Mouse (Mus musculus): ENCODE measurements around the gene Zswim1. TPM values are rescaled to one million over a fixed set of nuclear protein-coding genes. Genes with fewer than 3 reads are reported as not detected.

The Zswim1 gene
- polyA plus RNA-seq, 2 experiments = 2.0 to 4.6 TPM

DNA sequence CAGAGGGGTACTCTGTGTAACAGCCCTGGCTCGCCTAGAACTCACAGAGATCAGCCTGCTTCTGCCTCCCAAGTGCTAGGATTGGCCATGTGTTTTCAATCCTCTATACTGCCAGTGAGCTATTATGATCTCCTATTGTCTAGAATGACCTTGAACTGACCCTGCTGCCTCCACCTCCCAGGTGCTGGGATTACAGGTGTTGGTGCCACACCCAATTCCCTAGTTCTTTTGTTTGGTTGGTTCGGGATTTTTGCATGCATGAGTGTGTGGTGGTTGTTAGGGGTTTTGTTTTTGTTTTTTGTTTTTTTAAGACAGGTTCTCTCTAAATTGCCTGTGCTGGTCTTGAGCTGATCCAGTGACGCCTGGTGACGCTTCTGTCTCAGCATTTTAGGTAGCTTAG is 1.5 kb downstream of the Zswim1 start:
- H3K27ac ChIP-seq = no peak overlapping the region
- H3K9me3 ChIP-seq (ENCODE audit: control insufficient read depth, low read length) = no peaks in the 10 kb centered on the region
- no peak overlapping the region for H3K4me3 ChIP-seq (ENCODE audit: insufficient read depth in 1 of 2, low read depth in 2 of 2, low read length in 2 of 2)
- no peaks in the 10 kb centered on the region for H3K27me3 ChIP-seq (ENCODE audit: control insufficient read depth, insufficient read depth, low read length)
- peaks cover 5 to 8% of the 10 kb centered on the region in 2 experiments for H3K4me1 ChIP-seq (replicated peaks; ENCODE audit: control insufficient read depth in 2 of 2, insufficient read depth in 2 of 2, low read length in 1 of 2)
- TF ChIP-seq CTCF (IDR thresholded peaks at IDR 0.05; ENCODE audit: low read depth) = no peak
- TF ChIP-seq EP300 (IDR thresholded peaks at IDR 0.05; ENCODE audit: low read depth) = no peak
- no peak for DNase-seq (ENCODE audit: low read depth in 3 of 3, low spot score in 3 of 3)
- WGBS (ENCODE audit: insufficient replicate concordance) = 71% methylated on average over 4 of the region's 4 CpGs
- H3K4me2 ChIP-seq (ENCODE audit: low read depth) = peak overlapping the region; percentile 68
- H3K9ac ChIP-seq (replicated peaks) = peak overlapping the region; percentile 27; the same call in 1 of the 2 replicates
- no peak for ATAC-seq (ENCODE audit: insufficient read depth)
- H3K36me3 ChIP-seq (replicated peaks; ENCODE audit: control insufficient read depth, insufficient read depth, low read depth) = peaks cover 7% of the 10 kb centered on the region

DNA sequence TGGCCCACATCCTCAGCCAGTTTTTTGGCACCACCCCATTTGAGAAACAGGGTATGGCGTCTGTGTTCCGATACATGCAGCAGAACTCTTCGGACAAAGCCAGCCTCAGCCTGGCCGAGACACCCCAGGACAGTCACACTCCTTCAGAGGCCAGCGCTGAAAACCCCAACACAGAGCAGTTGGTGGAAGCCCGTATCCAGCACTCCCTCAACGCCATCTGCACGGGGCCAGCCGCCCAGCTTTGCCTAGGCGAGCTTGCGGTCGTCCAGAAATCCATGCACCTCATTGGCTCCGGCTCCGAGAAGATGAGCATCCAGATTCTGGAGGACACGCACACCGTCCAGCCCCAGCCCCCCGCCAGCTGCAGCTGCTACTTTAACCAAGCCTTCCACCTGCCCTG is 3.0 kb downstream of the Zswim1 start:
- DNase-seq (ENCODE audit: low read depth in 3 of 3, low spot score in 3 of 3) (no peak), ATAC-seq (ENCODE audit: insufficient read depth) (no peak)
- no peaks in the 10 kb centered on the region for H3K9me3 ChIP-seq (ENCODE audit: control insufficient read depth, low read length)
- H3K27me3 ChIP-seq (ENCODE audit: control insufficient read depth, insufficient read depth, low read length) = no peaks in the 10 kb centered on the region
- H3K4me1 ChIP-seq (replicated peaks; ENCODE audit: control insufficient read depth in 2 of 2, insufficient read depth in 2 of 2, low read length in 1 of 2) = peaks cover 5 to 8% of the 10 kb centered on the region in 2 experiments
- WGBS (ENCODE audit: insufficient replicate concordance) = 90% methylated on average over 17 of the region's 17 CpGs
- H3K36me3 ChIP-seq (replicated peaks; ENCODE audit: control insufficient read depth, insufficient read depth, low read depth) = peaks cover 7% of the 10 kb centered on the region
- no peak overlapping the region for H3K4me3 ChIP-seq (ENCODE audit: insufficient read depth in 1 of 2, low read depth in 2 of 2, low read length in 2 of 2)
- H3K4me2 ChIP-seq (ENCODE audit: low read depth) = no peak overlapping the region
- TF ChIP-seq EP300 (IDR thresholded peaks at IDR 0.05; ENCODE audit: low read depth) = no peak
- TF ChIP-seq CTCF (IDR thresholded peaks at IDR 0.05; ENCODE audit: low read depth) = no peak
- H3K9ac ChIP-seq (replicated peaks) = no peak overlapping the region
- H3K27ac ChIP-seq = no peak overlapping the region

DNA sequence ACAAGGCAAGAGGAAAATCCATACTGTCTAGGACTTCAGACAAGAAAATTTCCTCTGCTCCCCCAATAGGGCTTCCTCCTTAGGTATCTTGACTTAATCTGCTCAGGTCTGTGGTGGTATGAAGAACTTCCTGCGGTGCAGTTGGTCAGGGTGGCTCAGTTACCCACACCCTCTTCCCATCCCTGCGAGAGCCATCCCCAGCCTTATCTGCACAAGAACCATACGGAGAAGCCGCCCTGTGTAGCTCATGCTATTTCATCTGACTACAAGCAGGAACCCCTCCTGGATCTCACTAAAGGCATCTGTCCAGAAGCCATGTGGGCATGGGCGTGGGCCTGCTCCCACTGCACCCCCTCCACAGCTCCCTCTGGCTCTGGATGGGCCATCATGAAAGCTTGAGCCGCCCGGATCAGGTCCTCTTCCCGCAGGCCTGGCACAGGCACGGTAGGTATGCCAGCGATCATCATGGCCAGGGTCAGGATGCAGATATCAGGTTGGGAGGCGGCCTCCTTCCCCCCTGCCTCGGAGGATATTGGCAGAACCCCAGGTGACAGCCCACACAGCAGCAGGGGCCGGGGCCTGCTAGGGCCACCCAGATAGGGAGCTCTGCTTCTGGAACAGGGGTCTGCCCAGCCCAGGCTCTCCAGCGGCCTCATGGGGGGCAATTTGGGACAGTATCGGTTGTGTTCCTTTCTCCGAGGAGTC is 4.8 kb downstream of the Zswim1 start:
- no peak overlapping the region for H3K9ac ChIP-seq (replicated peaks)
- no peak overlapping the region for H3K4me3 ChIP-seq (ENCODE audit: insufficient read depth in 1 of 2, low read depth in 2 of 2, low read length in 2 of 2)
- H3K4me1 ChIP-seq (replicated peaks; ENCODE audit: control insufficient read depth in 2 of 2, insufficient read depth in 2 of 2, low read length in 1 of 2) = peaks cover 2 to 5% of the 10 kb centered on the region in 2 experiments
- H3K36me3 ChIP-seq (replicated peaks; ENCODE audit: control insufficient read depth, insufficient read depth, low read depth) = peaks cover 5% of the 10 kb centered on the region
- no peak for DNase-seq (ENCODE audit: low read depth in 3 of 3, low spot score in 3 of 3)
- TF ChIP-seq EP300 (IDR thresholded peaks at IDR 0.05; ENCODE audit: low read depth) (no peak), CTCF (IDR thresholded peaks at IDR 0.05; ENCODE audit: low read depth) (no peak)
- H3K27ac ChIP-seq = no peak overlapping the region
- WGBS (ENCODE audit: insufficient replicate concordance) = 58% methylated on average over 16 of the region's 16 CpGs
- no peaks in the 10 kb centered on the region for H3K9me3 ChIP-seq (ENCODE audit: control insufficient read depth, low read length)
- no peak overlapping the region for H3K4me2 ChIP-seq (ENCODE audit: low read depth)
- ATAC-seq (ENCODE audit: insufficient read depth) = no peak
- H3K27me3 ChIP-seq (ENCODE audit: control insufficient read depth, insufficient read depth, low read length) = no peaks in the 10 kb centered on the region

DNA sequence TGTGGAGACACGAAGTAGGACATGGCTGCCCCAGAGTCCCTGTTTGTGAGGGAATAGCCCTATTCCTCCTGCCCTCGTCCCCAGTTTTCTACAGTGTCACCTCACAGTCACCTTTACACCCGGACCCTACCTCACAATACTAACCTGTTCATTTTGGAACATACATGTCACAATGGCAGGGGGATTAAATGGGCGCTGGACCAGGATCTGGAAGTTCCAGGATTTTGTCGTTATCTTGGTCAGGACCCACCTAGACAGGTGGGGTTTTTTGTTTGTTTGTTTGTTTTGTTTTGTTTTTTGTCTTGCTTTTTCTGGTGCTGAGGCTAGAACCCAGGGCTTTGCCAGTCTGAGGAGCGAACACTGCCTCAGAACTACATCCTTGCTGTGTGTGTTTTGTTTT is 6.0 kb downstream of the Zswim1 start, which contains the start of gene Spata25:
Gene Spata25 (minus strand): TSS at position 101 of the 400 bp plus-strand sequence.
- TF ChIP-seq EP300 (IDR thresholded peaks at IDR 0.05; ENCODE audit: low read depth) (no peak), CTCF (IDR thresholded peaks at IDR 0.05; ENCODE audit: low read depth) (no peak)
- WGBS (ENCODE audit: insufficient replicate concordance) = 65% methylated on average over 6 of the region's 6 CpGs
- ATAC-seq (ENCODE audit: insufficient read depth) (no peak), DNase-seq (ENCODE audit: low read depth in 3 of 3, low spot score in 3 of 3) (no peak)
- Histone ChIP-seq H3K9ac (replicated peaks) (no peak within 1 kb of the TSS), H3K36me3 (replicated peaks; ENCODE audit: control insufficient read depth, insufficient read depth, low read depth) (peaks cover 5% of the 10 kb centered on the region), H3K4me1 (replicated peaks; ENCODE audit: control insufficient read depth in 2 of 2, insufficient read depth in 2 of 2, low read length in 1 of 2) (peaks cover 0 to 3% of the 10 kb centered on the region in 2 experiments; a peak in 2 of 4 replicates), H3K27ac (no peak within 1 kb of the TSS), H3K9me3 (ENCODE audit: control insufficient read depth, low read length) (no peaks in the 10 kb centered on the region), H3K27me3 (ENCODE audit: control insufficient read depth, insufficient read depth, low read length) (no peaks in the 10 kb centered on the region), H3K4me2 (ENCODE audit: low read depth) (no peak within 1 kb of the TSS), H3K4me3 (ENCODE audit: insufficient read depth in 1 of 2, low read depth in 2 of 2, low read length in 2 of 2) (no peak within 1 kb of the TSS)

DNA sequence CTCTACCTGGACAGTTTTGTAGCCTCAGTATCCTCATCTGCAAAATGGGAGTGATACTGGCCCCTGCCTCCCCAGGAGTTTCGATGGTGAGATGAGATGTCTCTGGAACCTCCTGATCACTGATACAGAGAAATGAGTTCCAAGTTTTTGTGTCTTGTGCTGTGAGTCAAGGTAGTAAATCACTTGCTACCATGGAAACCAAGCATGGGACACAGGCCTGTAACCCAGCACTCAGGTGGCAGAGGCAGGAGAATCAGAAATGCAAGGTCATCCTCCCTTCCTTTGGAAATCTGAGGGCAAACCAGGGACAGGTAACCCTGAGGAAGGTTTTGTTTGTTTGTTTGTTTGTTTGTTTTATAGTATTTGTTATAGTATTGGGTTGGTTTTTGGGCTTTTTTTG is 6.6 kb downstream of the Zswim1 start:
- H3K4me2 ChIP-seq (ENCODE audit: low read depth) = no peak overlapping the region
- no peaks in the 10 kb centered on the region for H3K27me3 ChIP-seq (ENCODE audit: control insufficient read depth, insufficient read depth, low read length)
- DNase-seq (ENCODE audit: low read depth in 3 of 3, low spot score in 3 of 3) = no peak
- no peak for TF ChIP-seq CTCF (IDR thresholded peaks at IDR 0.05; ENCODE audit: low read depth)
- TF ChIP-seq EP300 (IDR thresholded peaks at IDR 0.05; ENCODE audit: low read depth) = no peak
- no peak overlapping the region for H3K9ac ChIP-seq (replicated peaks)
- WGBS (ENCODE audit: insufficient replicate concordance) = 88% methylated on average over 1 of the region's 1 CpGs
- peaks cover 5% of the 10 kb centered on the region for H3K36me3 ChIP-seq (replicated peaks; ENCODE audit: control insufficient read depth, insufficient read depth, low read depth)
- ATAC-seq (ENCODE audit: insufficient read depth) = no peak
- no peaks in the 10 kb centered on the region; a peak in 2 of 4 replicates for H3K4me1 ChIP-seq (replicated peaks; ENCODE audit: control insufficient read depth in 2 of 2, insufficient read depth in 2 of 2, low read length in 1 of 2)
- H3K9me3 ChIP-seq (ENCODE audit: control insufficient read depth, low read length) = no peaks in the 10 kb centered on the region
- H3K27ac ChIP-seq = no peak overlapping the region
- H3K4me3 ChIP-seq (ENCODE audit: insufficient read depth in 1 of 2, low read depth in 2 of 2, low read length in 2 of 2) = no peak overlapping the region
